Mouse (Mus musculus): ENCODE data around the gene Ppfibp1. TPM values are rescaled to one million over a fixed set of nuclear protein-coding genes. Genes with fewer than 3 reads are reported as not detected.

Gene Ppfibp1
- polyA plus RNA-seq, 1 experiment: 60.2 TPM

GRCm38 (mm10) chr6:146912835-146913488 lies 24.7 kb downstream of the Ppfibp1 start:
- no peak for DNase-seq (ENCODE audit: extremely low spot score in 1 of 2, low spot score in 1 of 2)

GRCm38 (mm10) chr6:146913489-146914198 lies 25.4 kb downstream of the Ppfibp1 start:
- DNase-seq (ENCODE audit: extremely low spot score in 1 of 2, low spot score in 1 of 2): no peak

GRCm38 (mm10) chr6:146915808-146916207 lies 27.5 kb downstream of the Ppfibp1 start:
- DNase-seq (ENCODE audit: extremely low spot score in 1 of 2, low spot score in 1 of 2): no peak

- no peak for DNase-seq (ENCODE audit: extremely low spot score in 1 of 2, low spot score in 1 of 2)
These were observed 29.1 kb downstream of the Ppfibp1 start for GRCm38 (mm10) chr6:146917396-146917795.

- DNase-seq (ENCODE audit: extremely low spot score in 1 of 2, low spot score in 1 of 2): no peak
These were observed 30.1 kb downstream of the Ppfibp1 start for GRCm38 (mm10) chr6:146918341-146918740.

GRCm38 (mm10) chr6:146926415-146926980 lies 38.2 kb downstream of the Ppfibp1 start:
- no peak for DNase-seq (ENCODE audit: extremely low spot score in 1 of 2, low spot score in 1 of 2)

GRCm38 (mm10) chr6:146928108-146928507 lies 39.8 kb downstream of the Ppfibp1 start:
- no peak for DNase-seq (ENCODE audit: extremely low spot score in 1 of 2, low spot score in 1 of 2)

- DNase-seq (ENCODE audit: extremely low spot score in 1 of 2, low spot score in 1 of 2): no peak
These were observed 40.7 kb downstream of the Ppfibp1 start for GRCm38 (mm10) chr6:146929031-146929430.

- DNase-seq (ENCODE audit: extremely low spot score in 1 of 2, low spot score in 1 of 2): no peak
These were observed 44.8 kb downstream of the Ppfibp1 start for GRCm38 (mm10) chr6:146933123-146933522.

- no peak for DNase-seq (ENCODE audit: extremely low spot score in 1 of 2, low spot score in 1 of 2)
These were observed 47.7 kb downstream of the Ppfibp1 start for GRCm38 (mm10) chr6:146935957-146936356.

GRCm38 (mm10) chr6:146939026-146939425 lies 50.7 kb downstream of the Ppfibp1 start:
- DNase-seq (ENCODE audit: extremely low spot score in 1 of 2, low spot score in 1 of 2): no peak

- DNase-seq (ENCODE audit: extremely low spot score in 1 of 2, low spot score in 1 of 2): no peak
These were observed 53.4 kb downstream of the Ppfibp1 start for GRCm38 (mm10) chr6:146941505-146942275.

- DNase-seq (ENCODE audit: extremely low spot score in 1 of 2, low spot score in 1 of 2): no peak
These were observed 55.7 kb downstream of the Ppfibp1 start for GRCm38 (mm10) chr6:146944009-146944408.

GRCm38 (mm10) chr6:146944830-146945229 lies 56.5 kb downstream of the Ppfibp1 start:
- DNase-seq (ENCODE audit: extremely low spot score in 1 of 2, low spot score in 1 of 2): no peak

- no peak for DNase-seq (ENCODE audit: extremely low spot score in 1 of 2, low spot score in 1 of 2)
These were observed 58.2 kb downstream of the Ppfibp1 start for GRCm38 (mm10) chr6:146946327-146947029.

- no peak for DNase-seq (ENCODE audit: extremely low spot score in 1 of 2, low spot score in 1 of 2)
These were observed 58.9 kb downstream of the Ppfibp1 start for GRCm38 (mm10) chr6:146947186-146947585.

- DNase-seq (ENCODE audit: extremely low spot score in 1 of 2, low spot score in 1 of 2): no peak
These were observed 61.6 kb downstream of the Ppfibp1 start for GRCm38 (mm10) chr6:146949682-146950453.

GRCm38 (mm10) chr6:146950454-146950832 lies 62.2 kb downstream of the Ppfibp1 start:
- no peak for DNase-seq (ENCODE audit: extremely low spot score in 1 of 2, low spot score in 1 of 2)

- DNase-seq (ENCODE audit: extremely low spot score in 1 of 2, low spot score in 1 of 2): peak in 1 of 2 experiments; percentile 50
These were observed 66.0 kb downstream of the Ppfibp1 start, which contains the start of gene 1700034J05Rik for GRCm38 (mm10) chr6:146954258-146954657. 1700034J05Rik (minus strand) TSS chr6:146954422.

- DNase-seq (ENCODE audit: extremely low spot score in 1 of 2, low spot score in 1 of 2): no peak
These were observed 67.2 kb downstream of the Ppfibp1 start for GRCm38 (mm10) chr6:146955475-146955874.

Data from frontal cortex, adult 2 months (tissue).